Mouse (Mus musculus): Measurements from ENCODE around the gene Crebzf.

Gene Crebzf

DNA sequence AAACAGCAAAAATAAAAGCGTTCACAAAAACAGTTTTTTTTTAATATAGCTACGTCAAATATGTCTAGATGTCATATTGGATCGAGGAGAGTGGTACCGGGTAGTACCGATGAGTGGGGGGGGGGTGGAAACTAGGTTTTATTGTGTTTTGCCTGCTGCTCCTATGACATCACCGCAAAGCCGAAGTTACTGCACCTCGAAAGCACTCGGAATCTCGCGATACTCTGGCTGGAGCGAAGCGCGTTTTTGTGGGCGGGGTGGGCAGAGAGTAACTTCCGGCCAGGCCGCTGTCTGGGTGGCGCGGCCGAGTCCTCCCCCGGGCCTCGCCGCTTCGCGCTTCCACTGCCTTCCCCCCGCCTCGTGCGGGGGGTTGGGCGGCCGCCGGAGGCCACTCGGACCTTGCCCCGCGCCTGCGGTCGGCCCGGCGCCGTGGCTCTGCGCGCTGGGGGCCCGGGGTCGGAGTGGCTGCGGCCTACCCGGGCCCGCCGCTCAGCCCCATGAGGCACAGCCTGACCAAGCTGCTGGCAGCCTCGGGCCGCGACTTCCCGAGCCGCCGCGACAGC, at the start of gene Crebzf:
Gene Crebzf, plus strand, starts transcription at position 212 of the 563 bp plus-strand sequence.
- DNase-seq: peak; percentile 97

DNA sequence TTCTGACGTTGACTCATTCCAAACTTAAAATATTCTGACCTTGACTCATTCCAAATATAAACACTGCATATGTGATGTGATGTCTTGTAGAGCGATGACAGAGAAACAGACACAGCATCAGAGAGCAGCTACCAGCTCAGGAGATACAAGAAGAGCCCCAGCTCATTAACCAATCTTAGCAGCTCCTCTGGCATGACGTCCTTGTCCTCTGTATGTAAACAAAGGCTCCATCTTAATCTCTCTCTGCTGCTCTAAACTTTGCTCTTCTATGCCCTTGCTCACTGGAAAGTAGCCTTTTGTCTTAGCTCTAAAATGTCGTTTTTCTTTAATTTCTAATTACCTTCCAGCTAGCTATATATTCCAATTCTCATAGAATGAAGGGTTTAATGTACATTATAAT, 47.5 kb upstream of the Crebzf start:
- no peak for DNase-seq

DNA sequence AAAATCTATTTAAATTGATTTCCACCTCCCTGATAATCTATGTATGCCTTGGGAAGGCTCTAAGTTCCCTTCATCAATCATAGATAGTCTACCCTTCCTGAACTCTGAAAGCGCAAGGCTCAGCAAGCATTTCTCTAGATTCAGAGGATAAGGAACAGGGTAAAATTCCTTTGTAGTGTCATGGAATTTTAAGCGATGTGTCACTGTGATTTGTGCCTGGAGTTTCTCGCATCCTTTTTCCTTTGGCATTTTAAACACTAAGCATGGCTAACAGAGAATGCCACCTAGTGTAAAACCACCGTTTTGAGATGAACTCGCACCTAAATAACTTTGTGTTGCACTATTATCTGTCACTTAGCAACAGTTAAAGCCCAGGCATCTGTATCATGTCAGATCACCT, 46.6 kb upstream of the Crebzf start:
- no peak for DNase-seq

DNA sequence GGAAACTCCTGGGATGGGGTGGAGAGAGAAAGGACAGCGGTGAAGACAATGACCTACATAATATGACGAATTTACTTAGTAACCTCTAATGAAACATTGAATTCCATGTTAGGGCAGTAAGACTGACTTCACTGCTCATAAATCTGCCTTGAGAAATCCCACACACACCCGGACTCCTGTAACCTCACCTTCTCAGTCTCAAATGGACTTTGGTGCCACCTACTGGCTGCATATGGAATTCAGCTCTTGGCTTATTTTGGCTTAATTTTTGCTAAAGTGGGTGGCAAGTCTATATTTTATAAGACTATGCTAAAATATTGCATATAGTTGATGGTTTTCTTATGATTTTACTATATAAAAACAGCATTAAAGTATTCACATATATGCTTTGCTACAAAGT, 32.6 kb upstream of the Crebzf start:
- DNase-seq: peak; percentile 55

DNA sequence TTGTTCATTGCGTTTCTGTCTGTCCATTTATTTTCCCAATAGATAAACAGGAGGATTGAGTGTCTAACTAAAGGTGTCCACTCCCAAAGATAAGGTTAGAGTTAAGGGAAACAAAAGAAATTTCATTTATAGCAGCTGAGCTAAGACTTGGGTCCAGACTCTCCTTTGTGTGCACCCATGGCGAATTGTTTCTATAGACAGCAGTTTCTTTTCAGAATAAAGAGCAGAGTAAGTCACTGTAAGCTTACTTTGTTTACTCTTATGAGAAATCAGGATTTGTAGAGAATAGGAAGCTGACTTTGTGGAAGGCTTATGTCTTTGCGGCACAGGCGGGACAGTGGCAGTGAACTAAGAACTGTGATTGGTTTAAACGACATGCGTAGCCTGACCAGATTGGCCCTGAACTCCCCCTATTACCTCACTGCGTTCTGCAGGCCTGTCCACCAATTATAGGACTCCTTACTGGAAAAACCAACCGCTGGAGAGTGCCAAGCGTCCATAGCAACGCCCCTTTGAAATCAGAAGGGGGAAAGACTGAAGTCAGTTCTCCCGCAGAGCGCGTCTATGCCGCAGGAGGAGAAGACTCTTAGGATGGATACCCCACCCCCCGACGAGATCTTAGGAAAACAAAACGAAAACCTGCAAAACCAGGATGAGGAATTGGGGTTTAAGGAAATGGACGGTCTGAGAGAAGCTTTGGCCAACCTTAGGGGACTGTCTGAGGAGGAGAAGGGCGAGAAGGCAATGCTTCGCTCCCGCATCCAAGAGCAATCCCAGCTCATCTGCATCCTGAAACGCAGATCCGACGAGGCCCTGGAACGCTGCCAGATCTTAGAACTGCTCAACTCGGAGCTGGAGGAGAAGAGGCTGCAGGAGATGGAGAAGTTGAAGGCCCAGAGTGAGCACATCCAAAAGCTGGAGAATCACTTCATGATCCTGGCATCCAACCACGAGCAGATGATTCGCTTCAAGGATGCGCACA, 16.2 kb upstream of the Crebzf start, which contains the start of gene Ccdc89:
Gene Ccdc89, plus strand, starts transcription at position 558 of the 982 bp plus-strand sequence.
- DNase-seq: peak; percentile 86

DNA sequence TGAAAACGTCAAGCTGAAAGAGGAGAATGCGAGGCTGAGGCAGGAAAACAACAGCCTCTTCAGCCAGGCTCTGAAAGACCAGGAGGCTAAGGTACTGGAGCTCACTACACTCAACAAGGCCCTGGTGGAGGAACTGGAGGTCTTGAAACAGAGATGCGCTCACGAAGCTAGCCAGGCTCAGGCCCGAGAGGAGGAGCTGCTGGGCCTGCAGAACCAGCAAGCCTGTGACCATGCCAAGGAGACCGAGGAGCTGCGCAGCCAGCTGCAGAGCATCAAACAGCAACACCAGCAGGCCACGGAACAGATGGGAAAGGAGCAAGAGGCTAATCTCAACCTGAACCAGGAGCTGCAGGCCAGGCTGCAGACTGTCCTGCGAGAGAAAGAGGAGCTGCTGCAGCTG, 15.5 kb upstream of the Crebzf start:
- DNase-seq: no peak

DNA sequence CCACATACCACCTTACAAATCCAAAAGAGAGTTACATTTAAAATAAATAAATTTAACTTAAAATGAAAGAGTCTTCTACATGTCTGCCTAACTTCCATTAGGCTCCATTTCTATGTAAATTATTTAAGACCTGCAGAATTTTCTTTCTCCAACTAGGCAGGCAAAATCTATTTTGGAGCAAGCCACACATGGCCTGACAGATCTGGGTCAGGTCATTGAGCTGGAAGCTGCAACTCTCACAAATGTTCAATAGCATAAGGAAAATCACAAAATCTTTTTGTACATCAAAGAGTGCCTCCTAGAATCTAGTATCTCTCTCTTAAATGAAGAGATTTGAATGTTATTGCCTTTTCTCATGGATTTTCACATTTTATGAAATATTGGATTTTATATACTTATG, 10.3 kb upstream of the Crebzf start:
- DNase-seq: no peak

DNA sequence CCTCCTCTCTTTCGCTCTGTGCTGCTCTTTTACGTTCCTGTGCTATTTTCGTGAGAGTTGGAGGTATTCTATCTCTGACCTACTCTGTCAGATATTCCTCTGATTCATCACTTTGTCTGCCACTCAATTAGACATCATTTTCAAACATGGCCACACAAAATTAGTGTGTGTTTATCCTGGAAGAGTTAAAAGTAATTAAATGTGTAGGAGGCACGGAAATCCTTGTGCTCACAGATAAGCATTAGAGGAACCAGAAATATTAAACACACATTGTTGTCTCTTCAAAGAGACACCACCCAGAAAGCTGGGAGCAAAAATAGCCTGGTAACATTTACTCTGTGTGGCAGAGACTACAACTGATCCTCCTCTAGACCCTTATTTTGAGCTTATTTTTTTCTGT, 2.5 kb upstream of the Crebzf start:
- DNase-seq: no peak

DNA sequence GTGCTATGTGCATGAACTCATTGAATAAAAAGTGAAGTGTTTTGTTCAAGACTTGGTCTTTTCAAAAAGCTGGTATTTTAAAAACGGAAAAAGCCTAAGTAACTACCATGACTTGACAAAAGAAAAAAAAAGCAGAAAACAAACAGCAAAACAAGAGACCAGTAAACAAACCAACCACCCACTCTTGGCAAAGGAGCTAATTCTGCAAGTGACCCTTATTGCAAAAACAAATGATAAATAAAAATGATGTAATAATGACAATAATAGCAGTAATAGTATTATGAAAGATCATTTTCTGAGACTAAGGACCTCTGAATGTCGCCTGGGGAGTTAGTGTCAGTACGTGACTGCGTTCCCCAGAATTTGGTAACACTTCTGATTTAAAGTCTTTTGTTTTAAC, 459 bp upstream of the Crebzf start:
- no peak for DNase-seq

DNA sequence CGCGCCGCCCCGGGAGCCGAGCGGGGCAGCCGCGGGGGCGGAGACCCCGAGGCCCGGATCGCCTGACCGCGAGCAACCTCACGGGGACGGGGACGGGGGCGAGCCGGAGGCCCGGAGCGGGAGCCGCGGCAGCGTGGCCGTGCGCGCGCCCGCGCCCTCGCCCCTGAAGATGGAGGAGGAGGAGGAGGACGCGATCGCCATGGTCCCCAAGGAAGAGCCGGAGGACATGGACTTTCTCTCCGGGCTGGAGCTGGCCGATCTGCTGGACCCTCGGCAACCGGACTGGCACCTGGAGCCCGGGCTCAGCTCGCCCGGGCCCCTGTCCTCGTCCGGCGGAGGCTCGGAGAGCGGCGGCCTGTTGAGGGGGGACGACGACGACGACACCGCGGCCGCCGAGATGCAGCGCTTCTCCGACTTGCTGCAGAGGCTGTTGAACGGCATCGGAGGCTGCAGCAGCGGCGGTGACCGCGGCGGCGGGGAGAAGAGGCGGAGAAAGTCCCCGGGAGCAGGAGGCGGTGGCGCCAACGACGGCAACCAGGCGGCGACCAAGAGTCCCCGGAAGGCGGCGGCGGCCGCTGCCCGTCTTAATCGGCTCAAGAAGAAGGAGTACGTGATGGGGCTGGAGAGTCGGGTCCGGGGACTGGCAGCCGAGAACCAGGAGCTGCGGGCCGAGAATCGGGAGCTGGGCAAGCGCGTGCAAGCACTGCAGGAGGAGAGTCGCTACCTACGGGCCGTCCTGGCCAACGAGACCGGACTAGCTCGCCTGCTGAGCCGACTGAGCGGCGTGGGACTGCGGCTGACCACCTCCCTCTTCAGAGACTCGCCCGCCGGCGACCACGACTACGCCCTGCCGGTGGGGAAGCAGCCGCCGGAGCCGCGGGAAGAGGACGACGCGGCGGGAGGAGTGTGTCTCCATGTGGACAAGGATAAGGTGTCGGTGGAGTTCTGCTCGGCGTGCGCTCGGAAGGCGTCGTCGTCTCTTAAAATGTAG, 867 bp downstream of the Crebzf start:
- peak; percentile 77 for DNase-seq

DNA sequence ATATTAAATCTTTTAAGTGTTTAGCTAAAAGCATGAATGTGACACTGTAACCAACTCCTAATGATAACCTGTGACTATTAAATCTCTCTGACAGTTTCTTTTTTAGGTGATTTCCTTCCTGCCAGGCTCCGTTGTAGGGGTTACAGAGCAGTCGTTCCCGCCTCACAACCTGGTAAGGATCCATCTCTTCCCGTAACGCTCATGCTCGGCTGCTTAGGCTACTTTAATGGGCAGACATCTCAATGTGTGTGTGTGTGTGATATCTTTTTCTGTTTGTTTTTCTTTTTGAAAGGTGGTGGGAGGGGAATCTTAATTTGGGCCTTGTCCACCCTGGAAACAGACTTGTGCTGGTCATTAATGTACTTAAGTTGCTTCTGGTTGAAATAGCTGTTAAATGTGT, 1.7 kb downstream of the Crebzf start:
- DNase-seq: no peak

DNA sequence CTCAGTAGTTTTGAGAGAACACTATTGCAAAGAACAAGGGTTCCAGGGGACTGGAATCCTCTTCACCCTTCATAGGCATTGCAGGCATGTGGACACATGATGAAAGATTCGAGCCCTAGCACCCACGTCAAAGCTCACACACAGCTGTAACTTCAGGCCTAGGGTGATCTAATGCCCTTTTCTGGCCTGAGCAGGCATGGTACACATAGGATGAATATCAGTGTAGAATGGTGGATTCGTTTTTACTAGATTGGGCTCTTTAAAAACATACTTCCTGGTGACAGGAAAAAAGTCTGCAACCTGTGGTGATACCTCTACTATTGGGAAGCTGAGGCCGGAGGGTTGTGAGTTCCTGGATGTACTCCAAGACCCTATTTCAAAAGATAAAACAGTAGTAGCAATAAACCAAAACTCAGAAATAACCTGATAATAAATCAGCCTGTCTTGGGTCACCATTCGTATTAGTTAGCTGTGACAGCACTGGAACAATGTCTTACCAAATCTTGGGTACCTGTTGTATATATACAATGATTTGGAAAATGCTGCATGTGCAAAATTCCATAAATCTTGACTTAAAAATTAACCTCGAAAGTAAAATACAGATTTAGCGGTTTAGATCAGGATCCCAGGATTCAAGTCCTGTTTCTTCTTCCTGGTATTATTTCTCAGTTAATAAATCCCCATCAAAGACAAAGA, 13.8 kb downstream of the Crebzf start:
- no peak for DNase-seq

DNA sequence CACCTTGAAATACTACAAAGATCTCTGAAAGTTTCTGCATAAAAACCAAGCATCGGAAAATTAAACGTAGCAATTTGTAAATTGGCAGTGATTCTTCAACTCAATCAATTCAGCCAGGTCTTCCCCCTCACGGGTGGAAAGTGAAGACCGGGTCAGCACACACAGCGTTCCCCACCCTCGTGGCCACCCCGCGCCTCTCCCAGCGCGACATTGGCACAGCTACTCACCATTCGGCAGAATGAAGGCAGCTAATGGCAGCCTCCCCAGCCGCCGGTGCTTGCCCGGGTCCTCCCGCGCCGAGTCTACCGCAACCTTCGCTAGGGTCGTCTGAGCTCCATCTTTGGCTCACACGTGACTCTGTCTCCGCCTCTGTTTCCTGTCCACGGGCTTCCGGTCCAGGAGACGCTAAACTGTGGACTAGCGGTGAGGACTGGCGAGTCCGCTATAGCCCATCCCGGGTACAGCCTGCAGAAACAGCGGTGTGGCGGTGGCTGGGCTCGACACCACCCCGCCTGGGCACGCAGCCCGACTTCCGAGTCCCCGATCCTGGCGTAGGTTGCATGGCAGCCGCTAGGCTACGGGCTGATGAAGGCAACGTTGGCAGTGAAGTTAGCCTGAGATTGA, 14.4 kb downstream of the Crebzf start, which contains the start of gene Tmem126a:
Gene Tmem126a, minus strand, starts transcription at position 385 of the 624 bp plus-strand sequence.
- peak; percentile 90 for DNase-seq

DNA sequence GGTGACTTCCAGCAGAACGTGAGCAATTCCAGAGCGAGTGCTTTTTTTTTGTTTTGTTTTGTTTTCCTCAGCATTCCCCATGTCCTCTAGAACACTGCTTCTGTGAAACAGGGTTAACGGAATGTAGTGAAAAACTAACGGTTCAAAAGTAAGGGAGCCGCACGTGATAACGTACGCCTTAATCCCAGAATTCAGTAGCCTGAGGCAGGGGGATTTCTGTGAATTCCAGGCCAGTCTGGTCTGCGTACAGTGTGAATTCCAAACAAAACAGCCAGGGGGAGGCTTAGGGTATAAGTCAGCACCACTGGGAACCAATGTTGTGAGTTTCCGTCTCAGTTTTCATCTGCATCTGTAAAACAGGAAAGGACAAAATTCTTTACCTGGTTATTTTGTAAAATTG, 15.0 kb downstream of the Crebzf start:
- DNase-seq: no peak

DNA sequence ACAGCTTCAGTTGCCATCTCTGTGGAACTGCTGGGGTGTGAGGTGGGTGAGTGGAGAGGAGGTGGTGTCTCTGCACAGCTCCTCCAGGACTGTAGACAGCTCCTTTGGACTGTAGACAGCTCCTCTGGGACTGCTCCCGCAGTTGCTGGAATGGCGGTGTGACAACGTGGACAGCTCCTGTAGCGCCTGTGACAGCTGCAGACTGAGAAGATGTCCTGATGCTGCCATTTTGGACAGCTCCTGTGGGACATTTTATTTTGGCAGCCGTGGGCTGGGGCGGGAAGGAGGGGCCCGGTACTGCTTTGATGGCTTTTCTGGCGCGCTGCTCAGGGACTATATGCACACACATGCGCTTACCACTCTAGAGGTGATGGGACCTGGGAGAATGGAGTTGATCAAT, 17.8 kb downstream of the Crebzf start:
- DNase-seq: no peak

DNA sequence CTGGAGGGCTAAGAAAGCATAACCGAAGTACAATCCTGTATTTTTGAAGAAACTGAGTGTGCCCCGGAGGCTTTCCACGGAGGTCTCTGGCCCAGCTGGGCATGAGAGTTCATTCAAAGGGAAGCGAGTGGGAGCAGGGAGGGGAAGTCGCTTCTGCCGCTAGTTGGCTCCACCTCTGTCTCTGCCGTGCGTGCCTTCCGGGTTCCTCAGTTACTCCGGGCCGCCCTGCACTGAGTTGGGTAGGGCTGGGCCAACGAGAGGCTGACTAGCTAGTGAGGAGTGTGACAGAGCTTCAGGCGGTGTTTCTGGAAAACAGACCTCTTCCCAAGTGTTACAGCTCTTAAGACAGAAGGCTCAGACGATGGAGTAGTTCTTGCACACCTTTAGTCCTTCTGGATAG, 18.4 kb downstream of the Crebzf start:
- DNase-seq: no peak

DNA sequence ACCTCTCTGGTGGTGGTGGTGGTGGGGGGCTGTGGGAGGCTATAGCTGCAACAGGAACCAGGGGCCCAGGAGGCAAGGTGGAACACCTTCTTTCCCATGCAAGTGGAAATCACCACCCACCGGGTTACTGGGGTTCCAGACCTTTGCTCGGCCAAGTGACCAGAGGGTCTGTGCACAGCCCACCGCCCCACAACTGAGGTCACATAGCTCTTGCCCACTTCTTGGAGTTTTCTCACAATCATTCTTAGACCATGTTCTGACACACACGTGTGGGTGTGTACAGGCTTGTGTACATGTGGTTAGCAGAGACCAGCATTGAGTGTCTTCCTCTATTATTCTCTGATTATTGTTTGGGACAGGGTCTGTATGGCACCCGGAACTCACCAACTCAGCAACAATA, 18.9 kb downstream of the Crebzf start:
- no peak for DNase-seq

DNA sequence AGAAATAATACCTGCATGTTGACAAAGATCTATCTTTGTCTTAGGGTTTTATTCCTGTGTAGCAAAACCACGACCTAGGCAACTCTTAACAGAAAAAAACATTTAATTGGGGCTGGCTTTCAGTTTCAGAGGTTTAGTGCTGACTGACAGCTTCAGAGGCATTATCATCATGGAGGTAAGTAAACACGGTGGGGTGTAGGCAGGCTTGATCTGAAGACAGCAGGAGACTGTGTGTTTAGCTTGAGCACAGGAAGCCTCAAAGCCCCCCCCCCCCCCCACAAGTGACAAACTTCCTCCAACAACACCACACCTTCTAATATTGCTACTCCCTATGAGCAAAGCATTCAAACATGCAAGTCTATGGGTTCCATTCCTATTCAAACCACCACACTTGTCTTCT, 31.0 kb downstream of the Crebzf start:
- no peak for DNase-seq

DNA sequence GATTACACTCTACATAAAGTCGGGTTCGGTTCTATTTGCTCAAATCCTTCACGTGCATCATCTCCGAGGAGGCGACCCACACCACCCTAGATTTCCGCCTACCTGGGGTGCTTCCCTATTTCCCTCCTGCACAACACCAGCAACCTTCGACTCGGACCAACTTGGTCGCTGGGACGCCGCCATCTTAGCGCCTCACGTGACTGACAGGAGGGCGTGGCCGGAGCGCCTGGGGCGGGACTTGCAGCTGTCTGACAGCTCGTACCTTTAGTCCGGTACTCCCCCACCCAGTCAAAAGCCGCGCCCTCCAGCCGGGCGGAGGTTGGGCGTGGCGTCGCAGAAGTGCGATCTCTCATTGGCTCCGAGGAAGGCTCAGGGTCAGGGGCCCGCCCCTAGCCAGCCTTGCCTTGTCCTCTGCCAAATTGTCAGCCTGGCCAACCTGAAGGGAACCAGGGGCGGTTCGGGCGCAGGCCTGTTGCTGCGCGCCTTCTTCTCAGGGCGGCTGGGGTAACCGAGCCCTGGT, 33.3 kb downstream of the Crebzf start, which contains the start of gene Tmem126b:
Gene Tmem126b, minus strand, starts transcription at position 209 of the 520 bp plus-strand sequence.
- peak; percentile 100 for DNase-seq

DNA sequence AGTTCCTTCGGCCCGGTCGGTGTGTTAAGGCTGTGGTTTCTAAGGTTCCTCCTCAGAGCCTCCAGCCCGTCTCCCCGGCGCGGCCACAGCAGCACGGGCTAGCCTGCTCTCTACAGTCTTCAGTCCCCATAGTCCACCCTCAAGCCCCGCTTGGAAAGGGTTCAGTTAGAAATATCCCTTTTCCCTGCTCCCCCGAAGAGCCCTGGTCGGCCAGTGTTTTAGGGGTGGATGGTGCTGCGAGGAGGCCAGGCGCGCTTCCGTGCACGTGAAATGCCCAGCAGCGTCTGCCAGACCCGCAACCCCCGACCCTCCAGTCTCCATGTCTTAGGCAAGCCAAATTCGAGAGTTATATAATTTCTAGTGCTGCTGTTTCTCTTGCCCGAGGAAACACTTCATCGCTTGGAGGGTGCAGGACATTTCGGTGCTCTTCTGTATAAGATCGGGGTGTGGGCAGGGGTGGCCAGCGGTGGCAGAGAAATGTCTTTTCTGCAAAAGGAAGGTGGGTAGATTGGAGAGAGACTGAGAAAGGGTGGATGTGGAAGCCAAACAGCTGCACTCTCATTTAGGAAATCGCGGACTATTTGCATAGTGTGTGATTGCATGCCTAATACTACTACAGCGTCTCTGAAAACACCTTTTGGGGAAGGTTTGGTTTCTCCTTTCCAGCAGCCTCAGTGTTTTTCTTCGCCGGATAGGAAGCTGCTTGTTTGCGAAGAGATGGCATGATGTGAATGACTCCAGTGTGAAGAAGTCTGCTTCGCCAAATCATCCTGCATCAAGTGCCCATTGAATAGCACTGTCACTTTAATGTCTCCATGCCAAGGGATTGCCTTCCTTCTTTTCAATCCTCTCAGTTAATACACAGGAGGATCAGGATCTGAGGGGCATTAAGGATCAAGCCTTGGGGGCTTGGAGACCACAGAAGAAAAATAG, 34.0 kb downstream of the Crebzf start, which contains the start of gene Dlg2:
Gene Dlg2, plus strand, starts transcription at position 360 of the 933 bp plus-strand sequence.
- DNase-seq: peak; percentile 47

All from right cerebral cortex, adult 18-20 months (tissue).